In genomic region chr6:4421466-4421865, GRCm38 (mm10) we compare ENCODE assay signal across 13 mouse cellular contexts.
"Had no signal": no experiment of that assay in that cellular context is flagged by ENCODE, and none has a peak within 500 bp of the region (broad histone marks: within the 10 kb centered on the region; RNA-seq: fewer than 3 reads in every experiment).

No protein-coding gene starts in this region.

- DNase-seq: gastrocnemius, adult 2 months; gastrocnemius, postnatal 10 days; gastrocnemius, postnatal 25 days; heart, adult 2 months; heart, postnatal 14 days; heart, postnatal 36 days; kidney, adult 18-20 months; kidney, adult 8-10 months; kidney, postnatal 10 days; kidney, postnatal 25 days; kidney, postnatal 4 days; liver; liver, embryonic 13.5 days had no signal
